Mouse (Mus musculus) hindbrain, postnatal 0 days (tissue): ENCODE results near the gene Dbp. TPM values are rescaled to one million over a fixed set of nuclear protein-coding genes. Genes with fewer than 3 reads are reported as not detected.
A peak's percentile ranks its signal among the peaks of the same experiment; 100 is the strongest.

ENCODE experiments used
- ATAC-seq: fragments of 200-750 bp; cut with Nextera tagmentation; 2 replicates; pipeline ENCODE4 v1.8.0; 2017; ENCODE audit warnings: mild to moderate bottlenecking, moderate TSS enrichment, moderate library complexity
- DNase-seq: peaks from one replicate; pipeline ENCODE4 v3.0.0-alpha.2; 2015; ENCODE audit warnings: low spot score
- H3K27ac ChIP-seq: fragments of 300-500 bp; sonication (generic); 2 replicates; pipeline ENCODE4 v1.5.1; 2014; ENCODE audit warnings: mild to moderate bottlenecking
- H3K27me3 ChIP-seq: fragments of 300-500 bp; sonication (generic); 2 replicates; pipeline ENCODE4 v1.6.1; 2014; ENCODE audit warnings: low read length, mixed read lengths; ENCODE audit not compliant: insufficient read depth
- H3K36me3 ChIP-seq: fragments of 300-500 bp; sonication (generic); 2 replicates; pipeline ENCODE4 v1.6.1; 2014; ENCODE audit warnings: low read length, mixed read lengths; ENCODE audit not compliant: insufficient read depth
- H3K4me1 ChIP-seq: fragments of 300-500 bp; sonication (generic); 2 replicates; pipeline ENCODE4 v1.6.1; 2014; ENCODE audit warnings: antibody characterized with exemption, low read length, mixed read lengths; ENCODE audit not compliant: insufficient read depth
- H3K4me2 ChIP-seq: fragments of 300-500 bp; sonication (generic); 2 replicates; pipeline ENCODE4 v1.6.1; 2014; ENCODE audit warnings: low read depth, mild to moderate bottlenecking, low read length, moderate library complexity, mixed read lengths
- H3K4me3 ChIP-seq: fragments of 300-500 bp; sonication (generic); 2 replicates; pipeline ENCODE4 v1.5.1; 2014; ENCODE audit warnings: low read length
- H3K9ac ChIP-seq: fragments of 300-500 bp; sonication (generic); replicated peaks from 2 replicates; pipeline ENCODE4 v1.6.1; 2014; ENCODE audit warnings: mild to moderate bottlenecking, low read length, moderate library complexity, mixed read lengths
- H3K9me3 ChIP-seq: fragments of 300-500 bp; sonication (generic); 2 replicates; pipeline ENCODE4 v1.6.1; 2016; ENCODE audit warnings: low read length, mixed read lengths
- CTCF ChIP-seq: IDR thresholded peaks from 2 replicates; pipeline ENCODE4 v1.5.1; 2016; ENCODE audit warnings: antibody characterized with exemption, control low read depth, low read depth
- WGBS: fragments of 180-500 bp; shearing (Covaris S2); extraction: QIAGEN DNeasy Blood & Tissue Kit; methylation state at CpG from one replicate; pipeline ENCODE4 v1.1.7; 2014; 5-methylcytosine and 5-hydroxymethylcytosine counted together
- polyA plus RNA-seq: library from polyadenylated mRNA; unstranded; fragments of >200 nt; fragmentation: Nextera tagmentation; extraction: Ambion mirVana; gene quantifications from 2 replicates; pipeline ENCODE4 v1.2.1, GENCODE M21; 2015
- total RNA-seq: library from RNA; depleted of rRNA; stranded (reverse); fragments of >200 nt; gene quantifications from 2 replicates; pipeline ENCODE4 v1.2.3, GENCODE M21; 2014; rRNA removed

Gene Dbp
- total and polyA plus RNA-seq, 2 experiments from 2014 or later: 4.6 to 12.2 TPM

- Histone ChIP-seq H3K36me3 (no peaks in the 10 kb centered on the region), H3K9me3 (no peaks in the 10 kb centered on the region), H3K4me2 (no peak overlapping the region), H3K27me3 (no peaks in the 10 kb centered on the region), H3K4me3 (no peak overlapping the region), H3K27ac (no peak overlapping the region), H3K4me1 (no peaks in the 10 kb centered on the region), H3K9ac (no peak overlapping the region)
- no peak for DNase-seq
- WGBS: 83% methylated on average over 7 of the region's 7 CpGs
- ATAC-seq: no peak
- no peak for TF ChIP-seq CTCF
These were observed 43.2 kb downstream of the Dbp start for GRCm38 (mm10) chr7:45748110-45748509.

- H3K4me1 ChIP-seq: no peaks in the 10 kb centered on the region
- H3K4me2 ChIP-seq: no peak overlapping the region
- DNase-seq (no peak), ATAC-seq (0 out of 2 replicates have a peak, but pooled peaks have one; percentile 44)
- 39% methylated on average over 9 of the region's 10 CpGs for WGBS
- no peak for TF ChIP-seq CTCF
- no peak overlapping the region for H3K9ac ChIP-seq
- no peak overlapping the region for H3K27ac ChIP-seq
- H3K9me3 ChIP-seq: no peaks in the 10 kb centered on the region
- H3K4me3 ChIP-seq: no peak overlapping the region
- no peaks in the 10 kb centered on the region for H3K27me3 ChIP-seq
- H3K36me3 ChIP-seq: no peaks in the 10 kb centered on the region
These were observed 44.5 kb downstream of the Dbp start for GRCm38 (mm10) chr7:45749401-45749800.

GRCm38 (mm10) chr7:45750162-45750561, 45.3 kb downstream of the Dbp start:
- Histone ChIP-seq H3K4me2 (no peak overlapping the region), H3K9me3 (no peaks in the 10 kb centered on the region), H3K36me3 (no peaks in the 10 kb centered on the region), H3K4me3 (no peak overlapping the region), H3K4me1 (no peaks in the 10 kb centered on the region), H3K9ac (no peak overlapping the region), H3K27me3 (no peaks in the 10 kb centered on the region), H3K27ac (no peak overlapping the region)
- WGBS: 75% methylated on average over 9 of the region's 9 CpGs
- TF ChIP-seq CTCF: no peak
- no peak for ATAC-seq
- no peak for DNase-seq

- Histone ChIP-seq H3K4me3 (no peak overlapping the region), H3K36me3 (no peaks in the 10 kb centered on the region), H3K4me1 (no peaks in the 10 kb centered on the region), H3K4me2 (no peak overlapping the region), H3K27me3 (peaks cover 6% of the 10 kb centered on the region; the same call in 1 of the 2 replicates), H3K9ac (no peak overlapping the region), H3K27ac (no peak overlapping the region), H3K9me3 (no peaks in the 10 kb centered on the region)
- ATAC-seq (no peak), DNase-seq (no peak)
- no peak for TF ChIP-seq CTCF
- WGBS: 52% methylated on average over 6 of the region's 6 CpGs
These were observed 50.8 kb downstream of the Dbp start for GRCm38 (mm10) chr7:45755703-45756102.

- 0 out of 2 replicates have a peak overlapping the region, but pooled peaks have one; percentile 2 for H3K4me3 ChIP-seq
- H3K4me1 ChIP-seq: no peaks in the 10 kb centered on the region
- no peak for TF ChIP-seq CTCF
- H3K4me2 ChIP-seq: peak overlapping the region; percentile 31
- no peak for ATAC-seq
- H3K9me3 ChIP-seq: no peaks in the 10 kb centered on the region
- WGBS: 20% methylated on average over 20 of the region's 27 CpGs
- DNase-seq: no peak
- peaks cover 6% of the 10 kb centered on the region; the same call in 1 of the 2 replicates for H3K27me3 ChIP-seq
- H3K9ac ChIP-seq: 0 out of 2 replicates have a peak overlapping the region, but pooled peaks have one; percentile 13
- no peak overlapping the region for H3K27ac ChIP-seq
- H3K36me3 ChIP-seq: no peaks in the 10 kb centered on the region
These were observed 54.5 kb downstream of the Dbp start for GRCm38 (mm10) chr7:45759400-45759799.

Other genes starting within 250 kb of the Dbp start
Only the 30 nearest of the 34 such genes appear.
- not detected in 2 replicates for gene Gm45808, start 218.3 kb upstream of the Dbp start, total RNA-seq
- gene Gm45808, start 218.3 kb upstream of the Dbp start, polyA plus RNA-seq: not detected in 2 replicates
- gene Dhdh, start 216.3 kb upstream of the Dbp start, total RNA-seq: 4.3 and 4.7 TPM in 2 replicates
- gene Dhdh, start 216.3 kb upstream of the Dbp start, polyA plus RNA-seq: 5.9 and 6.2 TPM in 2 replicates
- gene Nucb1, start 194.7 kb upstream of the Dbp start, total RNA-seq: 91.6 and 93.7 TPM in 2 replicates
- 133 and 144 TPM in 2 replicates for gene Nucb1, start 194.7 kb upstream of the Dbp start, polyA plus RNA-seq
- 19.2 and 19.8 TPM in 2 replicates for gene Ppp1r15a, start 178.8 kb upstream of the Dbp start, total RNA-seq
- 21.6 and 25.4 TPM in 2 replicates for gene Ppp1r15a, start 178.8 kb upstream of the Dbp start, polyA plus RNA-seq
- gene Plekha4, start 178.8 kb upstream of the Dbp start, total RNA-seq: 2.4 and 2.8 TPM in 2 replicates
- 2.1 and 2.2 TPM in 2 replicates for gene Plekha4, start 178.8 kb upstream of the Dbp start, polyA plus RNA-seq
- gene Hsd17b14, start 150.2 kb upstream of the Dbp start, total RNA-seq: 0.68 TPM in 1 of 2 replicates, not detected in the other
- gene Hsd17b14, start 150.2 kb upstream of the Dbp start, polyA plus RNA-seq: 0.54 and 0.89 TPM in 2 replicates
- 11.1 and 17.8 TPM in 2 replicates for gene Bcat2, start 134.9 kb upstream of the Dbp start, total RNA-seq
- gene Bcat2, start 134.9 kb upstream of the Dbp start, polyA plus RNA-seq: 19.0 and 19.6 TPM in 2 replicates
- not detected in 2 replicates for gene Fgf21, start 89.6 kb upstream of the Dbp start, total RNA-seq
- not detected in 2 replicates for gene Fgf21, start 89.6 kb upstream of the Dbp start, polyA plus RNA-seq
- gene Fut1, start 87.8 kb upstream of the Dbp start, total RNA-seq: 0.18 TPM in 1 of 2 replicates, not detected in the other
- not detected in 2 replicates for gene Fut1, start 87.8 kb upstream of the Dbp start, polyA plus RNA-seq
- gene Izumo1, start 83.3 kb upstream of the Dbp start, total RNA-seq: 0.10 and 0.54 TPM in 2 replicates
- gene Izumo1, start 83.3 kb upstream of the Dbp start, polyA plus RNA-seq: 0.10 TPM in 1 of 2 replicates, not detected in the other
- 36.4 and 39.8 TPM in 2 replicates for gene Rasip1, start 77.6 kb upstream of the Dbp start, total RNA-seq
- 18.7 TPM in 2 replicates for gene Rasip1, start 77.6 kb upstream of the Dbp start, polyA plus RNA-seq
- 3.3 and 3.6 TPM in 2 replicates for gene Mamstr, start 65.1 kb upstream of the Dbp start, total RNA-seq
- gene Mamstr, start 65.1 kb upstream of the Dbp start, polyA plus RNA-seq: 2.9 and 3.9 TPM in 2 replicates
- 0.32 TPM in 1 of 2 replicates, not detected in the other for gene Fut2, start 38.7 kb upstream of the Dbp start, total RNA-seq
- gene Fut2, start 38.7 kb upstream of the Dbp start, polyA plus RNA-seq: 0.15 and 0.67 TPM in 2 replicates
- 0.94 TPM in 1 of 2 replicates, not detected in the other for gene Ntn5, start 21.1 kb upstream of the Dbp start, total RNA-seq
- 0.68 and 0.80 TPM in 2 replicates for gene Ntn5, start 21.1 kb upstream of the Dbp start, polyA plus RNA-seq
- 0.68 and 0.79 TPM in 2 replicates for gene Sec1, start 10.7 kb upstream of the Dbp start, total RNA-seq
- gene Sec1, start 10.7 kb upstream of the Dbp start, polyA plus RNA-seq: 0.35 and 0.48 TPM in 2 replicates
- gene Car11, start 5.2 kb upstream of the Dbp start, total RNA-seq: 89.4 and 91.0 TPM in 2 replicates
- gene Car11, start 5.2 kb upstream of the Dbp start, polyA plus RNA-seq: 76.9 and 78.2 TPM in 2 replicates
- 999 and 1,175 TPM in 2 replicates for gene Rpl18, start 10.4 kb downstream of the Dbp start, total RNA-seq
- 519 and 535 TPM in 2 replicates for gene Rpl18, start 10.4 kb downstream of the Dbp start, polyA plus RNA-seq
- 27.4 and 31.6 TPM in 2 replicates for gene Sphk2, start 12.9 kb downstream of the Dbp start, total RNA-seq
- gene Sphk2, start 12.9 kb downstream of the Dbp start, polyA plus RNA-seq: 17.8 and 18.5 TPM in 2 replicates
- 0.11 and 0.16 TPM in 2 replicates for gene Fam83e, start 16.1 kb downstream of the Dbp start, total RNA-seq
- 0.09 and 0.25 TPM in 2 replicates for gene Fam83e, start 16.1 kb downstream of the Dbp start, polyA plus RNA-seq
- not detected in 2 replicates for gene Spaca4, start 20.7 kb downstream of the Dbp start, total RNA-seq
- not detected in 2 replicates for gene Spaca4, start 20.7 kb downstream of the Dbp start, polyA plus RNA-seq
- 125 and 133 TPM in 2 replicates for gene Lmtk3, start 78.7 kb downstream of the Dbp start, total RNA-seq
- 13.6 and 13.9 TPM in 2 replicates for gene Lmtk3, start 78.7 kb downstream of the Dbp start, polyA plus RNA-seq
- 4.7 and 12.1 TPM in 2 replicates for gene Sult2b1, start 79.6 kb downstream of the Dbp start, total RNA-seq
- gene Sult2b1, start 79.6 kb downstream of the Dbp start, polyA plus RNA-seq: 5.7 and 7.4 TPM in 2 replicates
- gene Cyth2, start 109.5 kb downstream of the Dbp start, total RNA-seq: 176 and 221 TPM in 2 replicates
- 209 and 216 TPM in 2 replicates for gene Cyth2, start 109.5 kb downstream of the Dbp start, polyA plus RNA-seq
- 0.97 and 1.4 TPM in 2 replicates for gene Kcnj14, start 119.7 kb downstream of the Dbp start, total RNA-seq
- 0.89 and 1.2 TPM in 2 replicates for gene Kcnj14, start 119.7 kb downstream of the Dbp start, polyA plus RNA-seq
- 29.1 and 34.6 TPM in 2 replicates for gene Grwd1, start 125.9 kb downstream of the Dbp start, total RNA-seq
- gene Grwd1, start 125.9 kb downstream of the Dbp start, polyA plus RNA-seq: 44.6 and 48.6 TPM in 2 replicates
- gene Kdelr1, start 167.7 kb downstream of the Dbp start, total RNA-seq: 161 and 196 TPM in 2 replicates
- gene Kdelr1, start 167.7 kb downstream of the Dbp start, polyA plus RNA-seq: 45.9 and 50.2 TPM in 2 replicates
- gene Grin2d, start 173.3 kb downstream of the Dbp start, total RNA-seq: 37.8 and 44.9 TPM in 2 replicates
- 4.1 and 4.4 TPM in 2 replicates for gene Grin2d, start 173.3 kb downstream of the Dbp start, polyA plus RNA-seq
- not detected in 2 replicates for gene Syngr4, start 191.6 kb downstream of the Dbp start, total RNA-seq
- 0.19 and 0.51 TPM in 2 replicates for gene Syngr4, start 191.6 kb downstream of the Dbp start, polyA plus RNA-seq
- gene Tmem143, start 191.9 kb downstream of the Dbp start, total RNA-seq: 39.2 and 48.8 TPM in 2 replicates
- 4.6 and 6.8 TPM in 2 replicates for gene Tmem143, start 191.9 kb downstream of the Dbp start, polyA plus RNA-seq
- 4.9 and 15.3 TPM in 2 replicates for gene Emp3, start 216.3 kb downstream of the Dbp start, total RNA-seq
- 33.4 and 45.2 TPM in 2 replicates for gene Emp3, start 216.3 kb downstream of the Dbp start, polyA plus RNA-seq